Mouse (Mus musculus) erythroblast, embryonic 14.5 days (primary cell): ENCODE measurements at regions not wholly inside any gene's neighbourhood (a gene's known extent, or its start where the extent isn't known, plus 50 kb on each side); places are given as distances from the start of the nearest gene placed in this dataset.

ENCODE experiments used
- H3K27me3 ChIP-seq: 2 replicates; pipeline ENCODE4 v1.6.1; 2012; ENCODE audit warnings: inconsistent platforms; ENCODE audit not compliant: control insufficient read depth
- H3K36me3 ChIP-seq: 2 replicates; pipeline ENCODE4 v1.6.1; 2012; ENCODE audit warnings: mild to moderate bottlenecking, inconsistent platforms; ENCODE audit not compliant: control insufficient read depth
- H3K4me1 ChIP-seq: 2 replicates; pipeline ENCODE4 v1.6.1; 2012; ENCODE audit warnings: inconsistent platforms; ENCODE audit not compliant: control insufficient read depth
- H3K4me3 ChIP-seq: replicated peaks from 2 replicates; pipeline ENCODE3; 2012; ENCODE audit warnings: moderate library complexity, mild to moderate bottlenecking, inconsistent platforms
- H3K9me3 ChIP-seq: 2 replicates; pipeline ENCODE4 v1.6.1; 2012; ENCODE audit warnings: low read length, inconsistent platforms, mixed read lengths; ENCODE audit not compliant: control insufficient read depth
- GATA1 ChIP-seq: IDR thresholded peaks from 2 replicates; pipeline ENCODE4 v1.6.1; 2012; ENCODE audit warnings: low read length, inconsistent platforms, mixed read lengths
- TAL1 ChIP-seq: IDR thresholded peaks from 3 replicates; pipeline ENCODE4 v1.6.1; 2012; ENCODE audit warnings: low read length, inconsistent platforms, mixed read lengths

DNA sequence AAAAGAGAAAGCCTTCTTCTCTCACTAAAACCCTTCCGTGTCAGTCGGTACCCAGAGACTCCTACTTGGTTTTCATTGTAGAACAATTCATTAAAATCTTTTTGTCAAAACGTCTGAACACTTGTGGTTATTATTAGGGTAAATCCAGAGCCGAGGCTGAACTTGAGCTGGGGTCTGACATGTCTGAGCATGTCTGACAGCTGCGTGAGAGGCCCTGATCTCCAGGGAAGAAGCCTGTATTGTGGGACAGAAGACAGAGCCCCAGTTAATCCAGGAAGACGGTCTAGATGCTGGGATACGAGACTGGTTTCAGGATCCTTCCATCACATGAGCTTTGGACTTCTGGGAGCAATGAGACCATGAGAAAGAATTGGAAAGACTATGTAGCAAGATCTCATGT lies 122.1 kb upstream of the Hes1 start:
- TF ChIP-seq TAL1 (no peak), GATA1 (no peak)
- no peaks in the 10 kb centered on the region for H3K36me3 ChIP-seq

DNA sequence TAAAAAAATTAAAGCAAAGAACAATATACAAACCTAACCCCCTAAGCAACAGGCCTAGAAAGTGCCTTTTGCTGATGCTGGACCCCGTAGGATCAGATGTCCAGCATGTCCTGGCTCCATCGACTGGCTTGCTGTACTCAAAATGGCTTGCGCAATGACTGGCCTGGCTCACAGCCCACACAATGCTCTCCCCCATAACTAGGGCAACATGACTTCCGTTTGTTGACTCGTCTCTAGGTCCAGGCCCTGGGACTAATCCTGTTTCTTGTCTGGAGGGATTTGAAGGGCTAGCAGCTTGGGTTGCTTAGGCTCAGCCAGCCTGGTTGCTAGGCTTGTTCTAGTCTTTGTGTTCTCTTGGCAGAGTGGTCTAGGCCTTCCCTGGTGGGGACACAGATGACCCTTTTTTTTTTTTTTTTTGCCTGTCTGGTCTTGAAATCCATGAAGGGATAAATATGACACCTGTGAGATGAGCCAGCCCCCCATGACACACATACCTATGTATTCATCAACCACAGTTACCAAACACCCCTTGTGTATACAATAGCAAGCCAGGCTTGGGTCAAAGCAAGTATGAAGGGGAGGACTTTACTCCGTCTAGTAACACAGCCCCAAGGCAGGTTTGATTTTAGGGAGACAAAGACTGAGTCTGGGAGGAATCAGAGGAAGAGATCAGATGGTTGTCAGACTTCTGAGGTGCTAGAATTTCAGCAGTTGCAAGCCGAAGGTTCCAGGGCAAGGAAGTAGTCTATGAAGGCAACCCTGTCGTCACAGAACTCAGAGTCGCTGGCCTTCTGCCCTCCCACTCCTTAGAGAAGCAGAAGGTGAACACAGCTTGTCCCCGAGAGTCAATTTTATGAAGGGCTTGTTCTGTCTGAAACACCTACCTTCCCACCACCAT lies 120.0 kb upstream of the Hes1 start:
- Histone ChIP-seq H3K9me3 (no peaks in the 10 kb centered on the region), H3K4me1 (peaks cover 9% of the 10 kb centered on the region), H3K4me3 (no peak overlapping the region), H3K36me3 (no peaks in the 10 kb centered on the region), H3K27me3 (peaks cover 21% of the 10 kb centered on the region)
- TF ChIP-seq GATA1: no peak
- no peak for TF ChIP-seq TAL1

More for the DNA sequence above, 122.1 kb upstream of the Hes1 start:
- H3K4me3 ChIP-seq: no peak overlapping the region
- peaks cover 16% of the 10 kb centered on the region for H3K27me3 ChIP-seq
- no peaks in the 10 kb centered on the region for H3K9me3 ChIP-seq
- H3K4me1 ChIP-seq: peaks cover 9% of the 10 kb centered on the region

DNA sequence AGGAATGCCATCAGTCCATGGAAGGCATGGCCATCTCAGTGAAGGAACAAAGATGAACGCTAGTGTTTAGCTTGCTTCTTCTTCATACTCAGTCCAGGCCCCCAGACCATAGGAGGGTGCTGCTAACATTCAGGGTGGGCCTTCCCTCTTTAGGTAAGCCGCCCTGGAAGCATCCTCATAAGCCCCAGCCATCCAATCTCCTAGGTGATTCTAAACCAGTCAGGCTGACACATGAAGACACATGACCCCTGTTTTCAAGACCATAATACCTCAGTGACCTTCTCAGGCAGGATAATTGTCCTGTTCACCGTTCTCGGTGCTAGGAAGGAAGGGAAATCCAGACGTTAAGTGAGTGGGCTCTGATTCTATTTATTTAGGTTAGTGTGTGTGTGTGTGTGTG lies 119.2 kb upstream of the Hes1 start:
- TF ChIP-seq GATA1 (no peak), TAL1 (no peak)
- Histone ChIP-seq H3K4me3 (no peak overlapping the region), H3K27me3 (peaks cover 21% of the 10 kb centered on the region), H3K4me1 (peaks cover 9% of the 10 kb centered on the region), H3K36me3 (no peaks in the 10 kb centered on the region), H3K9me3 (no peaks in the 10 kb centered on the region)

DNA sequence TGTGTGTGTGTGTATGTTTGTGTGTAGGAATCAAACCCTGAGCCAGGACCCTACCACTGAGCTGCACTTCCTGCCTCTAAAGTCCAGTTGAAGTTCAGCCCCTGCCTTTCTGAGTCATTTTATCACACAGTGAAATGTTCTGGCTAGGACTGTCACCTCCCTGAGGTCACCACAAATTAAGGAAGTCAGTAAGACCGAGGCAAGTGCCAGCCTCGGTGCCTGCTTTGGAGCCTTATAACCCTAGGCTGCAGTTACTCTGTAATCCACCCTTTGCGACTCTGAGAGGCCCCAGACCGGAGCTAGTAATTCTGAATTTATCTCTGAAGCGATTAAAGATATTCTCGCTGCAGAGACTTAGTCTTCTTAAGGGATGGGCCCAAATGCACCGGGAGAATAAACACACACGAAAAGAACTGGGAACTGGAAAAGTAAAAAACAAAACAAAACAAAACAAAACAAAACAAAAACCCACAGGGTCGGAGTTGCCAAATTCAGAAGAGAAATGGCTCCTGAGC lies 118.8 kb upstream of the Hes1 start:
- no peaks in the 10 kb centered on the region for H3K36me3 ChIP-seq
- H3K4me3 ChIP-seq: peak overlapping the region; percentile 41
- H3K27me3 ChIP-seq: peaks cover 21% of the 10 kb centered on the region
- TF ChIP-seq TAL1: no peak
- TF ChIP-seq GATA1: no peak
- no peaks in the 10 kb centered on the region for H3K9me3 ChIP-seq
- peaks cover 9% of the 10 kb centered on the region for H3K4me1 ChIP-seq

DNA sequence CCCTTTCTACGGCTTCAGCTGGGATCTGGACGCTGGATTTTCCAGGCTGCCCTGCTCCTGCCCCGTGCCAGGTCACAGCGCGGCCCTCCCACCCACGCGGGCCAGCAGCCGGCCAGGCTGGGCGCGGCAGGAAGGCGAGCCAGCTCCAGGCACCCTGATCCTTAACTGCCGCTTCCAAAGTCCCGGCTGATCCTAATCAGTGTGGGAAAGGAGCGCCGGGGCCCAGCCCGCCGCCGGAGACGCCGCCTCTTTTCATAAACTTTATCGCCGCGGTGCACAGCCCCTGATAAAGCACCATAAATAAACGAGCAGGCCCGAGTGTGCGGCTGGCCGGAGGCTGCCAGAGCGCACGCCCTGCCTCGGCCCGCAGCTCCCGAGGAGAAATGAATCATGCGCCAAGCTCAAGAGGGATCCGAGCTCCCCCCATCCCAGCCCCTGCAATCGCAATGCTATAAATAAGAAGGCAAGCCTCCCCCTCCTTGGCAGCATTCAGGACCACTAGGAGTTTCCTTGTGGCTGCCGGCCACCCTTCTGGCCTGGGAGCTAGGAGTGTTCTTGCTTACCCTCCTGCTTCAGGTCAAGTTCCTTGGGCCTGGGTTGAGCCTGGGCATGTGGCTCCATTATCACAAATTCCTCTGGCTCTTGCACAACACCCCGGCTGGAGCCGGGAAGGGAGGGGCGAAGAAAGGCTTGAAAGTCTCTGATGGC lies 118.1 kb upstream of the Hes1 start:
- Histone ChIP-seq H3K4me1 (peaks cover 9% of the 10 kb centered on the region), H3K27me3 (peaks cover 21% of the 10 kb centered on the region), H3K9me3 (no peaks in the 10 kb centered on the region), H3K36me3 (no peaks in the 10 kb centered on the region), H3K4me3 (peak overlapping the region; percentile 41)
- no peak for TF ChIP-seq TAL1
- no peak for TF ChIP-seq GATA1

DNA sequence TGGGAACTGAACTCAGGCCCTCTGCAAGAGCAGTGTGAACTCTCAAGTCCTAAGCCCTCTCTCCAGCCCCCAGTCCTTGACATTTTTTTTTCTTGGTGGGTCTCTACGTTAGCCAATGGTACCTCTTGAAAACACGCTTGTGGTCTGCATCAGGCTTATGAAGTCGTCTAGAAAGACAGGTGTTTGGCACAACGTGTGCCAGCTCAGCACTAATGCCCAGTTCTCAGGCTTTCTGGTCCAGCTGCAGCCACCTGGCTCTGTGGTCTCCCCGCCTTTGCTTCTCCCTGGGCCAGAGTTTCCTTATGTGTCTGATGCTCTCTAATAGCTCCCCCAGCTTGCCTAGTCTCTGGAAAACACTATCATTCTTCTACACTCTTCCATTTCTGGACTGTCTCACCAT lies 117.2 kb upstream of the Hes1 start:
- peaks cover 21% of the 10 kb centered on the region for H3K27me3 ChIP-seq
- H3K9me3 ChIP-seq: no peaks in the 10 kb centered on the region
- peaks cover 9% of the 10 kb centered on the region for H3K4me1 ChIP-seq
- H3K36me3 ChIP-seq: no peaks in the 10 kb centered on the region
- no peak overlapping the region for H3K4me3 ChIP-seq
- TF ChIP-seq GATA1: no peak
- TF ChIP-seq TAL1: no peak

DNA sequence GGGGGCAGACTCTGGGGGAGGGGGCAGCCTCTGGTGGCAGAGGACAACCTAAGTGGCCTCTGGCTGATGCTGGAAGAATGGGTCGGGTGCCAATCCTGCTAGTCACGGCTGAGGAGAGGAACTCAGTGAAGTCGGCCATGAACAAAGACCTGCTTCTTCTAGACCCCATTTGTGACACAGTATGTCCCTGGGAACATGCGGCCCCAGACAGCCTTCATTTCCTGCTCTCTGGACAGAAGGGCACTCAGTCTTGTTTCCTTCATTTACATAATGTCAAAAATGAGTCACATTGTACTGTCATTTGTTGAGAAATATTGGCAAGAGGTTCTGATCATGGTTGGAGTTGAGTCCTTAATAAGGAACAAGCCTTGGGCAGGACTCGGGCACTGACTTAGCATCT lies 116.5 kb upstream of the Hes1 start:
- no peaks in the 10 kb centered on the region for H3K36me3 ChIP-seq
- no peak for TF ChIP-seq TAL1
- H3K27me3 ChIP-seq: peaks cover 21% of the 10 kb centered on the region
- peaks cover 9% of the 10 kb centered on the region for H3K4me1 ChIP-seq
- H3K4me3 ChIP-seq: no peak overlapping the region
- no peaks in the 10 kb centered on the region for H3K9me3 ChIP-seq

DNA sequence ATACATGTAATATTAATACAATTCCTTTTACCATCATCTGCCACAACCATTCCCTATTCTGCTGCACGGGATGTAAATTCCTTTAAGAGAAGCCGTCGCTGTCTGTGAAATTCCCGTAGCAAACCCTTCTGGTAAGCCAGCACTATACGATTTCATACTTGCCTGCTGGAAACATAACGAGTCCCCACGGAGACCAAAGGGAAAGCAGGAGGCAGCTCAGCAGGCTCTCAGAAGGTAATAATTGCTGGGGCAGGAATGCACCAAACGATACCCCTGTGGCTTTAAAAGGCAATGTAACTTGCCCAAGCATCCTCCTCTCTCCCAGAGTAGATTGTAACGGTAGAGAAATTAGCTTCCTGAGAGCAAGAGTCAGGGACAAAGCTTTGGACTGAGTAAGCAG lies 114.0 kb upstream of the Hes1 start:
- peaks cover 17% of the 10 kb centered on the region for H3K27me3 ChIP-seq
- H3K4me1 ChIP-seq: peaks cover 9% of the 10 kb centered on the region
- H3K9me3 ChIP-seq: no peaks in the 10 kb centered on the region
- TF ChIP-seq GATA1 (no peak), TAL1 (no peak)
- no peak overlapping the region for H3K4me3 ChIP-seq
- no peaks in the 10 kb centered on the region for H3K36me3 ChIP-seq

DNA sequence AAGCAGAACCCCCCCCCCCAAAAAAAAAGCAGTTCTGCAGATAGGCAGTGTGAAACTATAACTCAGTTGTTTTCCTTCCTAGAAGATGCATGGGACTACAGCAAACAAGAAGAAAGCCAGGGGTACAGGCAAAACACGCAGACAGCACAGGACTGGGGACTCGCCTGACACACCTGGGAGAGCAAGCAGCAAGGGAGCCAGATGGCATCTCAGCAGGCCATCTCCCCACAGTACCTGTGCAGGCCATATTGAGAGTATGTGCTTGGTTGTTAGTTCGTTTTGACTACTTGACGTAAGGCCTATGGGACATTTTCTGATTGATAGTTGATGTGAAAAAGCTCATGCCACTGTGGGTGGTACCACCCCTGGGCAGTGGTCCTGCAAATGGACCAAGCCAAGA lies 113.4 kb upstream of the Hes1 start:
- peaks cover 16% of the 10 kb centered on the region for H3K27me3 ChIP-seq
- no peaks in the 10 kb centered on the region for H3K9me3 ChIP-seq
- peaks cover 7% of the 10 kb centered on the region for H3K4me1 ChIP-seq
- H3K4me3 ChIP-seq: no peak overlapping the region
- TF ChIP-seq TAL1 (no peak), GATA1 (no peak)
- no peaks in the 10 kb centered on the region for H3K36me3 ChIP-seq

DNA sequence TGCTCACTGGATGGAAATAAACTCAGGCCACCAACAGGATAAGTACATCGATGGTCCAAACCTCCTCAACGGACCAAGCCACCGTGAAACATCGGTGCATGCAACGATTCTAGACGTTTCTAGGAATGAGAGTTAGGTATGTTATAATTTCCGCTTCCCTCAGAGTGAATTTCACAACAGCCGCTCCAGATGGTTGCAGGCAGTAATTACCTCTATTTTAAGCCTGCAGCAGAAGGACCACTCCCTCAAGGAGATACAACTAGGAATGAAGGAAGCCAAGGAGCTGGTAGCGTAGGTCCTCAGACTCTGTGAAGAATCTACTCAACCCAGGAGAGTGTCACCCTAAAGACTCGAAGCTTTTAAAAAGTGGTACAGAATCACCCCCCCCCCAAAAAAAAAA lies 109.5 kb upstream of the Hes1 start:
- Histone ChIP-seq H3K4me1 (no peaks in the 10 kb centered on the region), H3K4me3 (no peak overlapping the region), H3K9me3 (no peaks in the 10 kb centered on the region), H3K36me3 (no peaks in the 10 kb centered on the region), H3K27me3 (no peaks in the 10 kb centered on the region)
- no peak for TF ChIP-seq TAL1
- TF ChIP-seq GATA1: no peak
